ENCODE assay signal across 8 mouse cellular contexts in genomic region chr12:29527048-29527761, GRCm38 (mm10). TPM values are rescaled to one million over a fixed set of nuclear protein-coding genes. Genes with fewer than 3 reads are reported as not detected.
DNase-seq lines count a peak whose midpoint lies in the region; ATAC-seq and TF ChIP-seq lines count a peak whose summit lies in the region.

No protein-coding gene starts in this region.

- H3K9me3 ChIP-seq in heart, embryonic 13.5 days: no peaks in the 10 kb centered on the region

- H3K27ac ChIP-seq in heart, embryonic 13.5 days (replicated peaks): no peak overlapping the region
- no peak overlapping the region for H3K27ac ChIP-seq in heart, adult 2 months

- TF ChIP-seq CTCF in heart, adult 2 months (IDR thresholded peaks at IDR 0.05): no peak

- TF ChIP-seq POLR2A in heart, adult 2 months (IDR thresholded peaks at IDR 0.05; ENCODE audit: insufficient read depth, low read depth, low read length): no peak

- no peak for TF ChIP-seq EP300 in heart, adult 2 months (IDR thresholded peaks at IDR 0.05; ENCODE audit: insufficient read depth, low read depth, low read length)

- ATAC-seq in heart, embryonic 13.5 days (ENCODE audit: extremely low read depth, insufficient number of reproducible peaks, low FRiP score, low TSS enrichment): no peak
- ATAC-seq in monocyte, adult 5-6 weeks (replicated peaks; ENCODE audit: insufficient number of reproducible peaks, low FRiP score, low TSS enrichment, poor library complexity, severe bottlenecking): no peak

- H3K36me3 ChIP-seq in heart, embryonic 13.5 days: no peaks in the 10 kb centered on the region
- no peaks in the 10 kb centered on the region for H3K36me3 ChIP-seq in heart, adult 2 months (ENCODE audit: control insufficient read depth, insufficient read depth, low read length)

- no peak for DNase-seq in heart, adult 2 months
- DNase-seq in cerebellum, postnatal 14 days: peak; percentile 89 to 92
- DNase-seq in frontal cortex, postnatal 25 days (ENCODE audit: low spot score in 2 of 2): peak; percentile 59 to 70
- DNase-seq in left cerebral cortex, adult 9 months (ENCODE audit: low spot score in 2 of 2): peak; percentile 87 to 90
- DNase-seq in retina, embryonic 14.5 days (ENCODE audit: low spot score): peak; percentile 70
- DNase-seq in ovary, adult 18-20 months (ENCODE audit: low spot score): no peak

- no peaks in the 10 kb centered on the region for H3K79me2 ChIP-seq in heart, adult 2 months (replicated peaks; ENCODE audit: control insufficient read depth, insufficient read depth, low read length)

- intact Hi-C loops in heart, adult 2 months (cut with DNase I): no loop called here

- peak overlapping the region; percentile 43 for H3K4me3 ChIP-seq in heart, embryonic 13.5 days
- no peak overlapping the region for H3K4me3 ChIP-seq in heart, adult 2 months

- H3K4me1 ChIP-seq in heart, embryonic 13.5 days: peaks cover 8% of the 10 kb centered on the region
- no peaks in the 10 kb centered on the region for H3K4me1 ChIP-seq in heart, adult 2 months (ENCODE audit: control insufficient read depth, insufficient read depth, low read length)

- H3K27me3 ChIP-seq in heart, embryonic 13.5 days (replicated peaks): peaks cover 38% of the 10 kb centered on the region
- no peaks in the 10 kb centered on the region for H3K27me3 ChIP-seq in heart, adult 2 months (ENCODE audit: control insufficient read depth, insufficient read depth, low read length)

- H3K4me2 ChIP-seq in heart, embryonic 13.5 days: peak overlapping the region; percentile 66

- WGBS in heart, embryonic 13.5 days: 3% methylated on average over 27 of the region's 27 CpGs
- WGBS in heart, adult 2 months: 2% methylated on average over 27 of the region's 27 CpGs

- 0 out of 2 replicates have a peak overlapping the region, but pooled peaks have one; percentile 44 for H3K9ac ChIP-seq in heart, embryonic 13.5 days
- H3K9ac ChIP-seq in heart, adult 2 months (ENCODE audit: low read depth, low read length): no peak overlapping the region

RNA-seq across cellular contexts. Expression of gene Myt1l, which starts 1.0 kb away (rescaled TPM):
- polyA plus RNA-seq in heart, embryonic 13.5 days (2015; fragmentation: Nextera tagmentation; extraction: Ambion mirVana): 0.25 and 0.43 TPM in 2 replicates
- total RNA-seq in heart, adult 2 months (2021): not detected
- polyA plus RNA-seq in heart, adult 2 months (2012; rRNA removed): 0.06 TPM in 2 replicates
- not detected in 3 replicates for total RNA-seq in monocyte, adult 5-6 weeks (2017)

Comparison
In these comparisons a context has a peak if more than half of its experiments do, and no peak if none do; other contexts are left out.
1. DNase-seq: peak in cerebellum, postnatal 14 days (2 of 2), frontal cortex, postnatal 25 days (2 of 2), left cerebral cortex, adult 9 months (2 of 2) and retina, embryonic 14.5 days (single experiment); none in heart, adult 2 months (0 of 2) and ovary, adult 18-20 months (single experiment).